Mouse (Mus musculus) midbrain, embryonic 16.5 days (tissue): ENCODE data around the gene Vnn3. TPM values are rescaled to one million over a fixed set of nuclear protein-coding genes. Genes with fewer than 3 reads are reported as not detected.

Experiments
- ATAC-seq: fragments of 200-750 bp; cut with Nextera tagmentation; 2 replicates; pipeline ENCODE4 v1.8.0; 2017; ENCODE audit warnings: moderate TSS enrichment
- H3K27ac ChIP-seq: fragments of 300-500 bp; sonication (generic); 2 replicates; pipeline ENCODE4 v1.5.1; 2014; ENCODE audit warnings: mild to moderate bottlenecking, low read length, mixed read lengths
- H3K27me3 ChIP-seq: fragments of 300-500 bp; sonication (generic); 2 replicates; pipeline ENCODE4 v1.6.1; 2014; ENCODE audit warnings: low read depth, low read length, mixed read lengths; ENCODE audit not compliant: control insufficient read depth, insufficient read depth
- H3K36me3 ChIP-seq: fragments of 300-500 bp; sonication (generic); 2 replicates; pipeline ENCODE4 v1.6.1; 2014; ENCODE audit warnings: mild to moderate bottlenecking, low read length, moderate library complexity, mixed read lengths; ENCODE audit not compliant: control insufficient read depth, insufficient read depth
- H3K4me1 ChIP-seq: fragments of 300-500 bp; sonication (generic); 2 replicates; pipeline ENCODE4 v1.6.1; 2014; ENCODE audit warnings: mild to moderate bottlenecking, low read length, mixed read lengths; ENCODE audit not compliant: control insufficient read depth, insufficient read depth
- H3K4me2 ChIP-seq: fragments of 300-500 bp; sonication (generic); 2 replicates; pipeline ENCODE4 v1.6.1; 2014; ENCODE audit warnings: mild to moderate bottlenecking, low read length, mixed read lengths
- H3K4me3 ChIP-seq: fragments of 300-500 bp; sonication (generic); 2 replicates; pipeline ENCODE4 v1.5.1; 2014; ENCODE audit warnings: low read depth, mild to moderate bottlenecking, low read length, moderate library complexity, mixed read lengths
- H3K9ac ChIP-seq: fragments of 300-500 bp; sonication (generic); 2 replicates; pipeline ENCODE4 v1.6.1; 2014; ENCODE audit warnings: low read depth, low read length, mixed read lengths
- H3K9me3 ChIP-seq: fragments of 300-500 bp; sonication (generic); replicated peaks from 2 replicates; pipeline ENCODE4 v1.6.1; 2014; ENCODE audit warnings: mild to moderate bottlenecking, low read length, mixed read lengths; ENCODE audit not compliant: control insufficient read depth, poor library complexity, severe bottlenecking
- WGBS: fragments of 180-500 bp; shearing (Covaris S2); extraction: QIAGEN DNeasy Blood & Tissue Kit; methylation state at CpG from one replicate; pipeline ENCODE4 v1.1.7; 2014; 5-methylcytosine and 5-hydroxymethylcytosine counted together
- polyA plus RNA-seq: library from polyadenylated mRNA; unstranded; fragments of >200 nt; fragmentation: Nextera tagmentation; extraction: Ambion mirVana; gene quantifications from 2 replicates; pipeline ENCODE4 v1.2.1, GENCODE M21; 2015

The Vnn3 gene
- polyA plus RNA-seq, 1 experiment from 2014 or later: not detected

- Histone ChIP-seq H3K27ac (no peak overlapping the region), H3K36me3 (0 out of 2 replicates have a peak, but pooled peaks cover 2% of the 10 kb centered on the region), H3K27me3 (no peaks in the 10 kb centered on the region), H3K4me2 (no peak overlapping the region), H3K9me3 (no peaks in the 10 kb centered on the region), H3K4me3 (no peak overlapping the region), H3K9ac (no peak overlapping the region), H3K4me1 (no peaks in the 10 kb centered on the region)
- 94% methylated on average over 7 of the region's 7 CpGs for WGBS
- no peak for ATAC-seq
These were observed 35.0 kb upstream of the Vnn3 start for GRCm38 (mm10) chr10:23816241-23816640.

DNA sequence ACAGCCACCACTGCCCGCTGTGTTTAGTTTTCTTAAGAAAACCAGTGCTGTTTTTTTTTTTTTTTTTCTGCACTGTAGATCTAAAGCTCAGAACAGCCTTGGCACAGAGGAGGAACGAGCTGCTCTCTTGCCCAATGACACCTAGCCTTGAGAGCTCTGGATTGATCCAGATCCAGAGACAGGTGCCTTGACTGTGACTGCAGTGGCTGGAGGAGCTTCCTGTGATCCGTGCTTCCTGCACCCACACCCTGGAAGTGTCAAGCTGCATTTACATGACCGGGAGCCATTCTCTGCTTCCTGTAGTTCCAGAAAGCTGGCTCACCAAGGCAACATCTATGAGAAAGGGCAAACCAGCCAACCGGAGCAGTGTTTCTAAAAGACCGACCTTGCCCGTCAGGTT, 24.7 kb upstream of the Vnn3 start:
- H3K9me3 ChIP-seq: no peaks in the 10 kb centered on the region
- 91% methylated on average over 7 of the region's 7 CpGs for WGBS
- H3K4me2 ChIP-seq: no peak overlapping the region
- H3K4me1 ChIP-seq: no peaks in the 10 kb centered on the region
- no peak overlapping the region for H3K4me3 ChIP-seq
- no peak for ATAC-seq
- no peak overlapping the region for H3K9ac ChIP-seq
- no peaks in the 10 kb centered on the region for H3K27me3 ChIP-seq
- peaks cover 29% of the 10 kb centered on the region for H3K36me3 ChIP-seq
- H3K27ac ChIP-seq: no peak overlapping the region

- no peaks in the 10 kb centered on the region for H3K36me3 ChIP-seq
- H3K9me3 ChIP-seq: no peaks in the 10 kb centered on the region
- H3K4me3 ChIP-seq: no peak overlapping the region
- no peaks in the 10 kb centered on the region for H3K27me3 ChIP-seq
- no peaks in the 10 kb centered on the region for H3K4me1 ChIP-seq
- no peak for ATAC-seq
- WGBS: 82% methylated on average over 9 of the region's 9 CpGs
- H3K27ac ChIP-seq: no peak overlapping the region
- H3K9ac ChIP-seq: no peak overlapping the region
- H3K4me2 ChIP-seq: no peak overlapping the region
These were observed 15.0 kb upstream of the Vnn3 start for GRCm38 (mm10) chr10:23836003-23836964.

DNA sequence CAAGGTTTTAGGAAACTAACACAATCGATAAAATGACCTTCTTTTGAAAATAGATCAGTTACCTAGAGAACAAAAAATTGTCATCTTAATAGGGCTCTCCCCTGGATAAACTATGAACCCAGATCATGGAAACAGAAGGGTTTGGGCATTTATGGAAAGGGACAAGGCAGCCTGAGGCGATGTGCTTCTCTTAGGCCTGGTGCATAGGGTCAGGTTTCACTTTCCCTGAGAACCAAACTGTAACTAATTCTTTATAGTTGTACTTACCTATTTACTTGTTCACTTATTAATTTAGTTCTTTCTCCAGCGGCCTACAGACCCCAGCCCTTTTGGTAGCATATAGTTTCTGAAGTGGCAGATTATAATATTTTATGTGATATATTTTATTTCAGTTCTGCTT, 14.1 kb upstream of the Vnn3 start:
- no peak overlapping the region for H3K9ac ChIP-seq
- H3K27me3 ChIP-seq: no peaks in the 10 kb centered on the region
- no peak overlapping the region for H3K4me3 ChIP-seq
- H3K9me3 ChIP-seq: no peaks in the 10 kb centered on the region
- H3K36me3 ChIP-seq: no peaks in the 10 kb centered on the region
- H3K27ac ChIP-seq: no peak overlapping the region
- WGBS: 79% methylated on average over 3 of the region's 3 CpGs
- no peaks in the 10 kb centered on the region for H3K4me1 ChIP-seq
- no peak overlapping the region for H3K4me2 ChIP-seq
- no peak for ATAC-seq

DNA sequence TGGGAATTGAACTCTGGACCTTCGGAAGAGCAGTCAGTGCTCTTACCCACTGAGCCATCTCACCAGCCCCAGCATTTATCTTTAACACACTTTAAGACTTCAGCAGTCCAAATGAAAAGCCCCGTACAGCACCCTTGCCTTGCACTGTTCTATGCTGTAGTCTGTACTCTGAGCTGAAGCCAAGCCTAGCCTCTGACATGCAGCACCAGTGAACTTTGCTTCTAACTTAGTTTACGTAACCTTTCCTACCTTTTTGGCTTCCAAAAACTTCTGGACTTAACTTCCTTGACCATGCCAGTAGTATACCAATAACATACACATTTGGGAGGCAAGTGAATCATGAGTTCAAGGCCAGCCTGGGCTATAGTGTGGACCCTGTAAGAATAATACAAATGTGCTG, 12.4 kb upstream of the Vnn3 start:
- H3K9me3 ChIP-seq: no peaks in the 10 kb centered on the region
- H3K4me1 ChIP-seq: no peaks in the 10 kb centered on the region
- H3K4me3 ChIP-seq: no peak overlapping the region
- WGBS: 93% methylated on average over 3 of the region's 3 CpGs
- no peak overlapping the region for H3K9ac ChIP-seq
- H3K4me2 ChIP-seq: no peak overlapping the region
- no peak overlapping the region for H3K27ac ChIP-seq
- no peak for ATAC-seq
- no peaks in the 10 kb centered on the region for H3K36me3 ChIP-seq
- no peaks in the 10 kb centered on the region for H3K27me3 ChIP-seq

DNA sequence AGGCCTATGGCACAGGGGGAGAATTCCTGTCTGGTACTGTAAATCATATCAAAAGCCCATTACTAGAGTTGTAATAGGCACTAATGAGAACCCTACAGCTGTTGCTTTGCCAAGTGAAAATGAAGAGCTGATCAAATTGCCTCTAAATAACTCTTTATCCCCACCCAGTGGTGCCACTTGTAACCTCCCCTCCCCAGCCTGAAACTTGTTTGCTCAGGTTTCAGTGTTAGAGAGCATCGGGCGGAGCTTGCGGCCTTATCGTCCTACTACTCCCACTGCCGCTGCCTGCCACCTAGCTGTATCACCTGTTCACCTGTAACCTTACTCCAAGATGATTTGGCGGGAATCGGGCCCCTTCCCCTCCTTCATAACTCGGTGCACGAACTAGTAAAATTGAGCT, 11.9 kb upstream of the Vnn3 start:
- no peak overlapping the region for H3K27ac ChIP-seq
- no peak overlapping the region for H3K9ac ChIP-seq
- H3K36me3 ChIP-seq: no peaks in the 10 kb centered on the region
- no peaks in the 10 kb centered on the region for H3K27me3 ChIP-seq
- no peak overlapping the region for H3K4me3 ChIP-seq
- H3K4me2 ChIP-seq: no peak overlapping the region
- no peaks in the 10 kb centered on the region for H3K9me3 ChIP-seq
- WGBS: 54% methylated on average over 9 of the region's 9 CpGs
- H3K4me1 ChIP-seq: no peaks in the 10 kb centered on the region
- no peak for ATAC-seq

DNA sequence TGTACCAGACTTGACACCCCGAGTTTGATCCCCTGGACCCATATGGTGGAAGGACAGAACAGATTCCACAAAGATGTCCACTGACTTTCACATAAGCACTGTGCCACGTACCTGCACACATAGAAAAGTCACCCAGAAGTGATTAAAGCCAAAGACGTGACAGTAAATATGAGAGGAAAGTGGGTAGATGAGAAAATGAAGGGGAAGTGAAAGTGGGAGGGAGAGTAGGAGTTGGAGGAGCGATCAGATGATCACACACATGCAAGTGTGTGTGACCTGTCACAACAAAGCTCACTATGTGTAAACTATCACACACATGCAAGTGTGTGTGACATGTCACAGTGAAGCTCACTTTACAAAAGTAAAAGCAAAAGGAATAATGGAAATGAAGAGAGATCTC, 10.8 kb upstream of the Vnn3 start:
- no peak for ATAC-seq
- Histone ChIP-seq H3K36me3 (no peaks in the 10 kb centered on the region), H3K9ac (no peak overlapping the region), H3K4me3 (no peak overlapping the region), H3K9me3 (no peaks in the 10 kb centered on the region), H3K27ac (no peak overlapping the region), H3K4me1 (no peaks in the 10 kb centered on the region), H3K27me3 (no peaks in the 10 kb centered on the region), H3K4me2 (no peak overlapping the region)
- 82% methylated on average over 4 of the region's 4 CpGs for WGBS

DNA sequence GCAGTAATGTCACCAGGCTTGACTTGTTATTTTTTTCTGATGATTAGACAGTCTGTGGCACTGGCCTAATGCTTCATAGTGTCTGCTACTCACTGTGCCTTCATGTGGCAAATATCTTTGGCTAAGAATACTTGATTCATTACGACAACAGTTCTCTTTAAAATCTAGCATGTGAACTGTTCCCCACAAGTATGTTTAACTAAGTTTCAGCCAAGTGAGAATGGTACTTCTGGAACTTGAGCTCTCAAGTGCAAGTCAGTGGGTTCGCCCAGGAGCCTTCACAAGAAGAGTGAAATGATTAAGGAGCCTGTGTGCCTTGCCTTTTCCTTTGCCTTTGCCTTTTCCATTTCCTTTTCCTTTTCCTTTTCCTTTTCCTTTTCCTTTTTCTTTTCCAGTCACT, 834 bp downstream of the Vnn3 start:
- Histone ChIP-seq H3K9ac (no peak overlapping the region), H3K27ac (no peak overlapping the region), H3K4me1 (no peaks in the 10 kb centered on the region), H3K27me3 (no peaks in the 10 kb centered on the region), H3K4me3 (no peak overlapping the region), H3K36me3 (no peaks in the 10 kb centered on the region), H3K4me2 (no peak overlapping the region), H3K9me3 (no peaks in the 10 kb centered on the region)
- no peak for ATAC-seq
- WGBS: 88% methylated on average over 2 of the region's 2 CpGs

DNA sequence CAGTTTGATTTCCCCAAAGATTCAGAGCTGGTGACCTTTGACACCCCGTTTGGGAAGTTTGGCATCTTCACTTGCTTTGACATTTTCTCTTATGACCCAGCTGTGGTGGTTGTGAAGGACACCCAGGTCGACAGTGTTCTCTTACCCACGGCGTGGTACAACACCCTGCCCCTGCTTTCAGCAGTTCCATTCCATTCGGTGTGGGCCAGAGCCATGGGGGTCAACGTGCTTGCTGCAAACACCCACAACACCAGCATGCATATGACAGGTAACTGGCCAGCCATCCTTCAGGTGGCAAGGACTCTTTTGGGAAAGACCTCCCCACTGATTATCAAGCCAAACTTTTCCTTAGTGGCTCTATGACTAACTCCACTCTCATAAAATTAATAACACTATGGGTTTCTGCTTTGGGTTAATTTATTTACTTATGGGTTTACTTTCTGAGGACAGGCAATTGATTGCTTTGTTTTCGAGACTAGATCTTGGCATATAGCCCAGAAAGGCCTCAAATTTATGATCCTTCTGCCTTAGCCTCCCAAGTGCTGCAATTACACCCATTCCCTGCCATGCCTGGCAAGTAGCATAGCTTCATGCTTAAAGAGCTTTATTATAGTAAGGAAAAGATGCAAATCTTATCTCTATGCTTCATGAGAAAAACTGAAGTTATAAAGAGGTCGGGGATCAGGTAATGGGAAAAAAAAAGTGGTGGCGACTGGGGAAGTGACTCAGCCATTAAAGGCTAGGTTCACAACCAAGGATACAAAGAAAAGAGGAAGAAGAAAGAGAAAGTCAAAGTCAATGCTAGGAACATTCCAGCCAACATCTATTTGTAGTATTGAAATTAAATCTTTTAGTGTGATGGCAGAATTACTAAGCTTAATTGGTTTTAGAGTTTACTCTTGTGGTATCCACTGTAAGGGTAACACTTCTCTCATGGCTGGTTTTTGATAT, 13.4 kb downstream of the Vnn3 start:
- no peaks in the 10 kb centered on the region for H3K27me3 ChIP-seq
- H3K27ac ChIP-seq: no peak overlapping the region
- H3K9me3 ChIP-seq: peaks cover 7% of the 10 kb centered on the region
- no peak for ATAC-seq
- no peak overlapping the region for H3K4me3 ChIP-seq
- WGBS: 88% methylated on average over 9 of the region's 9 CpGs
- no peak overlapping the region for H3K4me2 ChIP-seq
- no peaks in the 10 kb centered on the region for H3K4me1 ChIP-seq
- no peak overlapping the region for H3K9ac ChIP-seq
- no peaks in the 10 kb centered on the region for H3K36me3 ChIP-seq
